Mouse (Mus musculus) brown adipose tissue, adult 24 weeks (tissue): ENCODE results near the gene Kctd3. TPM values are rescaled to one million over a fixed set of nuclear protein-coding genes. Genes with fewer than 3 reads are reported as not detected.
"Not testable (repeated sequence)": the region's sequence is repeated elsewhere in the genome, so short reads cannot be mapped to it uniquely, and the experiment has no call there.

ENCODE experiments used
- H3K27ac ChIP-seq: fragments of 200-500 bp; replicated peaks from 2 replicates; pipeline ENCODE4 v1.5.1; 2012; ENCODE audit warnings: low read depth, mild to moderate bottlenecking, low read length
- H3K4me1 ChIP-seq: fragments of 200-500 bp; 2 replicates; pipeline ENCODE4 v1.6.1; 2012; ENCODE audit warnings: low read length, mixed read lengths; ENCODE audit not compliant: control insufficient read depth, insufficient read depth, insufficient read length
- H3K4me3 ChIP-seq: fragments of 200-500 bp; 2 replicates; pipeline ENCODE4 v1.5.1; 2012; ENCODE audit warnings: low read depth, mild to moderate bottlenecking, low read length, moderate library complexity; ENCODE audit not compliant: insufficient read depth
- polyA plus RNA-seq: library from polyadenylated mRNA; stranded (reverse); fragments of >200 nt; gene quantifications from 2 replicates; pipeline ENCODE4 v1.2.4, GENCODE M21; 2012; ENCODE audit not compliant: missing spikeins, insufficient read depth, insufficient read length

Gene Kctd3
- polyA plus RNA-seq = 17.2 and 19.0 TPM in 2 replicates

- H3K27ac ChIP-seq = peak within 1 kb of the TSS; percentile 83
- peaks cover 7% of the 10 kb centered on the region for H3K4me1 ChIP-seq
- peak within 1 kb of the TSS; percentile 84 for H3K4me3 ChIP-seq
Measured at GRCm38 (mm10) chr1:189007239-189007979, at the start of gene Kctd3. TSS of gene Kctd3 (minus strand) at chr1:189007841.

- peaks cover 2% of the 10 kb centered on the region; the same call in 1 of the 2 replicates for H3K4me1 ChIP-seq
- no peak overlapping the region for H3K4me3 ChIP-seq
- no peak overlapping the region for H3K27ac ChIP-seq
Measured at GRCm38 (mm10) chr1:189057425-189057824, 49.8 kb upstream of the Kctd3 start.

DNA sequence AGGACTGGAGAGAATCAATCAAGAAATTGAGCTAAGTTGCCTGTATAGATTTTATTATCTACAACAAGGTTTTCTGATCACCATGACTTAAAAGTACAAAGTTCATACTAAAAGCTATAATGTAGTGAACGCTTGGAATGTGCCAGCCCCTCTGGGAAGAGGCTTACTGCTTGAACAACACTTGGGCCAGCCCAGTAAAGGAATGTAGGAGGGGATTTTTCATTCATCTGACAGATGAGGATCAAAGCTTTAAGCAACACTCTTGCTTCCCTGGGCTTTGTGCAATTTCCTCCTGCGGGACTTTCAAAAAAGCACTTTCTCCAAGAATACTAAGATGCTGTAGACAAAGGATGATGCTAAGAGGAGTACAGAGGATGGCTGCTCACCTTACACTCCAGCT, 48.3 kb upstream of the Kctd3 start:
- Histone ChIP-seq H3K4me1 (peaks cover 2% of the 10 kb centered on the region; the same call in 1 of the 2 replicates), H3K4me3 (no peak overlapping the region), H3K27ac (no peak overlapping the region)

DNA sequence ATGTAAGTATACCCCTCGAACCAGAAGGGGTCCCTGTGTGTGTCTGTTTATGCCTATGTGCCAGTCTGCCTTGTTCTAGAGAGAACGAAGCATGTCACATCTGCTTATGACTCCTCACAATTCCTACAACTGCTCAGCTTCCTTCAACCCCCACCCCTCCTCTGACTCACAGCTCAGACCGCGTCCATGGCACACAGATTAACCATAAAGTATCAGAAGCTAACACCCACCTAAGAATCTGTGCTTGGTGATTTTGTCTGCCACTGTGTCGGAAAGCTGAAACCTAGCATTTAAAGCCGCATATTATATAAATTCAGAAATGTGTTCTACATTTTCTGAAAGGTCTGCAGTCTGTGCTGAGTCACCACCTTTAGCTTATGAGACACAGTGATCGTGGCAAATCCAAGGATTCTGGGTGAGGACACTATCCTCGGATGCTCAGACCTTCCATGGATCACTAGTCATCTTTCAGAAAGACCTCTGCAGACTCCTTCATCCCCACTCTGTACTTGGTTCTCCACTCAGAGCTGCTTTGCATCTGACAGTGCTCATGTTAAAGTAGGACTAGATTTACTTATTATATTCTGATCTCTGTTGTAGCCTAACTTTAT, 47.4 kb upstream of the Kctd3 start:
- H3K4me1 ChIP-seq = peaks cover 2% of the 10 kb centered on the region; the same call in 1 of the 2 replicates
- H3K27ac ChIP-seq = no peak overlapping the region
- H3K4me3 ChIP-seq = no peak overlapping the region

- Histone ChIP-seq H3K27ac (no peak overlapping the region), H3K4me3 (no peak overlapping the region), H3K4me1 (peaks cover 2% of the 10 kb centered on the region; the same call in 1 of the 2 replicates)
Measured at GRCm38 (mm10) chr1:189054191-189054590, 46.5 kb upstream of the Kctd3 start.

GRCm38 (mm10) chr1:189052189-189052588, 44.5 kb upstream of the Kctd3 start:
- Histone ChIP-seq H3K27ac (no peak overlapping the region), H3K4me3 (no peak overlapping the region), H3K4me1 (peaks cover 2% of the 10 kb centered on the region; the same call in 1 of the 2 replicates)

GRCm38 (mm10) chr1:189050122-189050521, 42.5 kb upstream of the Kctd3 start:
- Histone ChIP-seq H3K27ac (no peak overlapping the region), H3K4me1 (peaks cover 2% of the 10 kb centered on the region; the same call in 1 of the 2 replicates), H3K4me3 (no peak overlapping the region)

DNA sequence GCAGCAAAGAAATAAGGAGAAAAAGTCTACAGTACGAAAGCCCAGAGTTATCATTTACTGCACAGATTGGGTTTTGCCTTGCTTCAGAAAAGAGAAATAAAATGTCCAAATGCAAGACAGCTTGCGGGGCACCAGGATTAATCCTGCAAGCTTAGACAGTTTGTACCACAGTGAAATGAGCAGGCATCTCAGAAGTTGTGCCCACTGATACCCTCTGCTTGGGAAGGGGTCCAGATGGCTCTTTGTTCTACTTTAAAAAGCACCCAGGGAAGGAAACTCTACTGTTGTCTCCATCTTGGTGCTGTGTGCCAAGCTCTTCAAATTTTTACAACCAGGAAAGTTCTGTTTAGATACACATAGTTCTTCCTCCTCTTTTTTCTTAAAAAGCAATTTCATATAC, 40.7 kb upstream of the Kctd3 start:
- no peak overlapping the region for H3K4me3 ChIP-seq
- no peak overlapping the region for H3K27ac ChIP-seq
- no peaks in the 10 kb centered on the region for H3K4me1 ChIP-seq

- Histone ChIP-seq H3K4me1 (no peaks in the 10 kb centered on the region), H3K27ac (no peak overlapping the region), H3K4me3 (no peak overlapping the region)
Measured at GRCm38 (mm10) chr1:189047918-189048317, 40.3 kb upstream of the Kctd3 start.

DNA sequence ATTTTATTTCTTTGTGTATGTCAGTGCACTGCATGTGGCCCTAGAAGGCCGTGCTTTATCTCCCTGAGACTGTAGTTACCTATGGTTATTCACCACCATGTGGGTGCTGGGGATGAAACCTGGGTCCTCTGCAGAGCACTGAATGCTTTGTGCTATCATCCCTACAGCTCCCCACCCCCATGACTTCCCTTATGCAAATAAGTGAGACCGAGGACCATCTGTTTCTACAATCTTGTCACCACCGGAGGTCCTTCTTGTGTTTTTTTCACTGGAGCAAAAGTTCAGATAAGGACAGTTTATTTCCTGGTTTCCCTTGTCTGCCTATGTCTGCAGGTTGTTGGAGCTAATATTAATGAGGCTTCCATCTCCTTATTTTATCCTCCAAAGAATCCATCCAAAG, 39.2 kb upstream of the Kctd3 start:
- Histone ChIP-seq H3K4me3 (no peak overlapping the region), H3K4me1 (no peaks in the 10 kb centered on the region), H3K27ac (no peak overlapping the region)

DNA sequence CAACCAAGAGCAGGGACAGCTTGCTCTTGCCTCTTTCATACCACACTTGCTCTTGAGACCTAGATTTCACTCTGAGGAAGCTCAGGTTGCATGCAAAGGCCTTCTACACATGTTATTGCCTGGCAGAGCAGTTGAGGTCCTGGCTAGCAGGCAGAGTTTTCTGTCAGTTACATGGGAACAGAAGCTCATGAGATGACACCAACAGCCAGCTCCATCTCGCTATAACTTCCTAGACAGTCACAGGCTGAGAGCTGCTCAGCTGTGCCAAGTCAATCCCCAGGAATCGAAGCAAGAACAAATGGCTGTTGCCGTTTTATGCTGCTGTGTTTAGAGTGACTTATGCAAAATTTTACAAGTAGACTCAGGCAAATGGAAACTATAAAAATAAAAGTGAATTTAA, 38.7 kb upstream of the Kctd3 start:
- no peak overlapping the region for H3K4me3 ChIP-seq
- no peak overlapping the region for H3K27ac ChIP-seq
- H3K4me1 ChIP-seq = no peaks in the 10 kb centered on the region

DNA sequence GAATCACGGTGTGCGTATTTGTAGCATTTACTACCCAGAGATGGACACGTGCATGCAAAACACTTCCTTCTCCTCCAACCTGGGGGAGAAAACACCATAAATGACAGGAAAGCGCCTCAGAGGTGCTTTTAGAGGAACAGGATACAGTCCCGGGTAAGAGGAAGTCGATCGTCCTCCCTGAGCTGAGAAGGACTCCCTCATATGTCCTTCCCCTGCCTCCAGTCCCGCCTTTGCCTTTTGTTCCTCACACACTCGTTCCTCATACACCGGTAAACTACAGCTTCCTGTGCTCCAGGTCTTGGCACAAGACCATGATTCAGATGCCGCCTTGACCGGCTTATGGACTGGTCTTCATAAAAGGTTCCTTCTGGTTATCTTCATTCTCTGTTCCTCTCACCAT, 33.6 kb upstream of the Kctd3 start:
- no peak overlapping the region for H3K4me3 ChIP-seq

DNA sequence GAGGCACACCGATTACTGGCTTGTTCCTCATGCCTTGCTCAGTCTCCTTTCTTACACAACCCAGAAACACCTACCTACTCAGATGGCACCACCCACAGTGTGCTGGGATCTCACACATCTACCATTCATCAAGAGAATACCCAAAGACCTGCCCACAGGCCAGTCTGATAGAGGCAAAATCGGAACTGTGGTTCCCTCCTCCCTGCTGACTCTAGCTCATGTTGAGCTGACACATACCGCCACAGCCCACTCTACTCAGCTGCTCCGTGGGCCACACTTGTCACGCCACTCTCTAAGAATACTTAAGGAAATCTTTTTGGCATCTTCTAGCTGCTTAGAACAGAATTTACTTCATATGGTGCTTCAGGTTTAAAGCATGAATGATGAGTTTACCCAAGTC, 31.7 kb upstream of the Kctd3 start:
- H3K4me1 ChIP-seq = no peaks in the 10 kb centered on the region
- no peak overlapping the region for H3K4me3 ChIP-seq
- H3K27ac ChIP-seq = no peak overlapping the region

More for the DNA sequence above, 33.6 kb upstream of the Kctd3 start:
- no peaks in the 10 kb centered on the region for H3K4me1 ChIP-seq
- no peak overlapping the region; the same call in 1 of the 2 replicates for H3K27ac ChIP-seq

GRCm38 (mm10) chr1:189032817-189033216, 25.2 kb upstream of the Kctd3 start:
- H3K27ac ChIP-seq, H3K4me1 ChIP-seq, H3K4me3 ChIP-seq: not testable (repeated sequence)

GRCm38 (mm10) chr1:189030975-189031374, 23.3 kb upstream of the Kctd3 start:
- Histone ChIP-seq H3K27ac (no peak overlapping the region), H3K4me3 (no peak overlapping the region), H3K4me1 (no peaks in the 10 kb centered on the region)

DNA sequence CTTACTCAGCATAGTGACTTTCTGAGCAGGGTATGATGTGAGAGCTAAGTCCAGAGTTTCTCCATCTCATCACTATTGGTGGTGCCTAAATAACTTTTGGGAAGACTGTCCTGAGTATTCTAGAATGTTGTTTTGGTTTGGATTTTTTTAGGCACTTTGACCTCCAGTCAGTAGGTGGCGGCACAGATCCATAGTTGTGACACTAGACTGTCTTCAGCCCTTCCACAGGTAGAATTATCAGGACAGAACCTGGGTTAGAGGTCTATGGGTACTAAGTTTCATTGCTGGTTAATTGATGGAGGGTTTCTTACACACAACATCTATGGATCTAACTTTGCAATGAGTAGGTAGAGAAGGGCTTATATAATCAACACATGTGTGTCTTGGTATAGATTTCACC, 20.6 kb upstream of the Kctd3 start:
- Histone ChIP-seq H3K27ac (no peak overlapping the region), H3K4me3 (no peak overlapping the region), H3K4me1 (no peaks in the 10 kb centered on the region)
